Mouse (Mus musculus) megakaryocyte progenitor cell, adult 5-6 weeks (primary cell): Measurements from ENCODE around the gene Plagl2. TPM values are rescaled to one million over a fixed set of nuclear protein-coding genes. Genes with fewer than 3 reads are reported as not detected.

Experiments used
- ATAC-seq: replicated peaks from 2 replicates; pipeline ENCODE4 v1.8.0; 2016; ENCODE audit warnings: mild to moderate bottlenecking, moderate TSS enrichment, inconsistent platforms; ENCODE audit not compliant: poor library complexity
- total RNA-seq, 2 experiments: library from RNA; stranded (forward) in 1 of 2; stranded (reverse) in 1 of 2; fragments of 157-497, 149-512 nt in 1 of 2; fragments of 200-1000 nt in 1 of 2; gene quantifications; 2 replicates each; pipeline versions ENCODE4 v1.2.3 to v1.2.4; 2015 to 2017

The Plagl2 gene
- total RNA-seq, 2 experiments from 2014 or later = 5.6 to 42.3 TPM

DNA sequence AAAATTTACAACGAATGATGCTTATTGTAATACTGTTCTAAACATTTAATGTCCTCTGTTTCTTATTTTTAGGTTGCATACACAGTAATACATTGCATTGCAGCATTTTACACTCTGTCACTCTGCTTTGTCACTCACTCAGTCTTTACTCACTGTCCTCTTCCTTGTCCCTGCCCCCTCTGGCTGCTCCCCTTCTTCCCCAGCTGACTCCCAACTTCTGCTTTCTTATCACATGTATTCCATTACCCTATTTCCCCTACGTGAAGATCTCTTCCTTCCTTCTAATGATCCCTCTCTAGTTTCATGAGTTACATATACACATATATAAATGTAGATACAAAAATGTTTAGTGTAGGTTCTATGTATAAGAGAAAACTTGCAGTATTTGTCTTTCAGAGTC lies 42.1 kb downstream of the Plagl2 start:
- peak; percentile 95 for ATAC-seq

GRCm38 (mm10) chr2:153198485-153198884 lies 42.7 kb downstream of the Plagl2 start:
- no peak; the same call in 1 of the 2 replicates for ATAC-seq

GRCm38 (mm10) chr2:153194255-153194654 lies 47.0 kb downstream of the Plagl2 start:
- peak; percentile 24 for ATAC-seq

- ATAC-seq = no peak
Measured at GRCm38 (mm10) chr2:153191242-153191641, 50.0 kb downstream of the Plagl2 start.

DNA sequence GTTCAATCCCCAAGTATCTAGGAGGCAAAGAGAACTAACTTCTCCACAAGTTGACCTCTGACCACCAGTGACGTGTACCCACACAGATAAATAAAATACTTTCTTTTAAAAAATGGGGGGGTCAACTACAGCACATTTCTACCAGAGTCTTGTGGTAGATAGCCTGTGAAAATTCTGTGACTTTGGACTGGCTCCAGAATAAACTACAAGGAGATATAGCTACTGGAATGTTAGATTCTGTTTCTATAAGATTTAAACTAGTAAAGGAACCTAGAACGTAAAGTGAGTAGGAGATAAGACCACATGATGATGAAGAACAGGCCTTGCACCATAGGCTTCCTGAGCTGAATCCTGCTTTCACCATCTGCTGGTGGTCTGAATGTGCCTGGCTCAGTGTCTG lies 53.4 kb downstream of the Plagl2 start:
- no peak for ATAC-seq

DNA sequence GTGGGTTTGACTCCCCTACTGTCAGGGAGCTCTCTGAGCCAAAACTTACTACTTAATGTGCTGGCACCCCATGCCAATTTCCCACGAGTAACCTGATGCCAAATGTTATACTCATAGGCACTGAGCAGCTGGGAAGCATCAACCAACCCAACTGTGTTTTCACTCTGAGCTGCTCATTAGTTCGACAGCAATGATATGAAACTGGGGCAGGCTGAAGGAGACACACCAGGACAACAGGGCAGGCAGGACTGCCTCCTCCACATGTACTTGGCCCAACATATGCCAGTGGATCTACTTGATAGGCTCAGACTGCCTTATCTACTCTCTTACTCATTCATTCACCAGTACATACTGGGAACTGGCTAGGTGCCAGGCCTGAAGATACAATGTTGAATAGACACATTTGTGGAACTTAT lies 55.0 kb downstream of the Plagl2 start:
- peak; percentile 95 for ATAC-seq

GRCm38 (mm10) chr2:153179961-153180360 lies 61.3 kb downstream of the Plagl2 start:
- no peak for ATAC-seq

GRCm38 (mm10) chr2:153179126-153179860 lies 61.9 kb downstream of the Plagl2 start:
- ATAC-seq = no peak

Other genes with a start within 250 kb of the Plagl2 start
- gene Pdrg1, start 226.0 kb downstream of the Plagl2 start, total RNA-seq (2015) = 59.1 and 59.5 TPM in 2 replicates
- 178 and 193 TPM in 2 replicates for gene Pdrg1, start 226.0 kb downstream of the Plagl2 start, total RNA-seq (2017)
- gene Xkr7, start 209.6 kb downstream of the Plagl2 start, total RNA-seq (2015) = not detected in 2 replicates
- not detected in 2 replicates for gene Xkr7, start 209.6 kb downstream of the Plagl2 start, total RNA-seq (2017)
- 2.5 and 2.8 TPM in 2 replicates for gene Ccm2l, start 175.5 kb downstream of the Plagl2 start, total RNA-seq (2015)
- 1.2 and 2.2 TPM in 2 replicates for gene Ccm2l, start 175.5 kb downstream of the Plagl2 start, total RNA-seq (2017)
- gene Hck, start 133.0 kb downstream of the Plagl2 start, total RNA-seq (2015) = 16.3 and 17.3 TPM in 2 replicates
- 20.1 and 25.7 TPM in 2 replicates for gene Hck, start 133.0 kb downstream of the Plagl2 start, total RNA-seq (2017)
- gene Tm9sf4, start 80.1 kb downstream of the Plagl2 start, total RNA-seq (2015) = 59.2 and 60.4 TPM in 2 replicates
- gene Tm9sf4, start 80.1 kb downstream of the Plagl2 start, total RNA-seq (2017) = 65.8 and 89.2 TPM in 2 replicates
- 8.0 and 10.8 TPM in 2 replicates for gene Tspyl3, start 16.0 kb downstream of the Plagl2 start, total RNA-seq (2015)
- gene Tspyl3, start 16.0 kb downstream of the Plagl2 start, total RNA-seq (2017) = 7.0 and 8.9 TPM in 2 replicates
- gene Pofut1, start 107 bp upstream of the Plagl2 start, total RNA-seq (2015) = 14.0 and 14.9 TPM in 2 replicates
- 16.7 and 22.1 TPM in 2 replicates for gene Pofut1, start 107 bp upstream of the Plagl2 start, total RNA-seq (2017)
- gene Kif3b, start 50.0 kb upstream of the Plagl2 start, total RNA-seq (2015) = 3.6 and 5.5 TPM in 2 replicates
- gene Kif3b, start 50.0 kb upstream of the Plagl2 start, total RNA-seq (2017) = 9.9 and 11.3 TPM in 2 replicates
- gene Asxl1, start 104.4 kb upstream of the Plagl2 start, total RNA-seq (2015) = 31.1 and 32.0 TPM in 2 replicates
- gene Asxl1, start 104.4 kb upstream of the Plagl2 start, total RNA-seq (2017) = 20.0 and 24.1 TPM in 2 replicates